Mouse (Mus musculus) layer of hippocampus, adult 11-12 months (tissue): ENCODE measurements around the gene Gm340.

Experiments
- DNase-seq: peaks from one replicate; pipeline ENCODE4 v3.0.0; 2022; ENCODE audit warnings: low spot score

Gene Gm340

DNA sequence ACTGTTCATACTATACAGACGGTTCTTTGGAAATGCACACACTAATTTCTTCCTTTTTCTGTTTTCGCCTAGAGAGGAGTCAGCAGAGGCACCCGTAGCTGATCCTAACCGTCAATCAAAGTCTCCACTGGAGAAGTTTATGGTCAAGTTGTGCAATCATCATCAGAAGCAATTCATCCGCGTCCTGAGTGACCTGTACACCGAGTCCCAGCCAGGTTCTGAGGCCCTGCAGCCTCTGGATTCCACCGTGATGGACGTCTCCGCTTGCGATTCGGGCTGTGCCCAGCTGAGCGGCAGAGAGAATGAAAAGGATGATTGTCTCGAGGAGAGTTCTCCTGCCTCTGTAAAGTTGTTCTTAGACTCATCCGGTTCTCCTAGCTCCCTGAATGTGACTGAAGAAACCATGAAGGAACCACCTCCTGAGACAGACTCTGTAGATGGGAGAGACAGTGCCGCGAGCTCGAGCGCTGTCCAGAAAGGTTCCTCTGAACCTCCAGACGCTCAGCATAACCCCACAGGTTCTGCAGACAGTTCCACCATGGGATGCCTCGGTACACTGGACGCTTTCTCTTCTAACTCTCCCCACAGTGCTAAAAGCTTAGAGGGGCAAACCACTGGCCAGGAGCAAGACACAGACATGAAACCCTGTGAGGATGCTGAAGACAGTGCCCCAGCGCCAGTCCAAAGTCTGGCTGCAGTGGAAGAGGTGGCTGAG is at the start of gene Gm340:
Gene Gm340 (plus strand): TSS at position 665 of the 715 bp plus-strand sequence.
- no peak for DNase-seq

DNA sequence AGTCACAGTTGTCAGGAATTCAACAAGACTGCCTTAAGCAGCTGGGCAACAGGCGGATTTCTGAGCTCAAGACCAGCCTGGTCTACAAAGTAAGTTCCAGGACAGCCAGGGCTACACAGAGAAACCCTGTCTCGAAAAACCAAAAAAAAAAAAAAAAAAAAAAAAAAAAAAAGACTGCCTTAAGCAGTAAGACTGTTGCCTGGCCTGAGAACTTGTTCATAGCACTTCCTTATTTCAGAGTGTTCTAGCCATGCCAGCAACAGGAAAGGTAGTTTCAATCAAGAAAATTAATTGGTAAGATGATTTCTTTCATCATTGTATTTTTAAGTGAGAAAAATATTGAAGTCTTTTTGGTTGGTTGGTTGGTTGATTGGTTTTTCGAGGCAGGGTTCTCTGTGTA is 48.1 kb upstream of the Gm340 start:
- no peak for DNase-seq

DNA sequence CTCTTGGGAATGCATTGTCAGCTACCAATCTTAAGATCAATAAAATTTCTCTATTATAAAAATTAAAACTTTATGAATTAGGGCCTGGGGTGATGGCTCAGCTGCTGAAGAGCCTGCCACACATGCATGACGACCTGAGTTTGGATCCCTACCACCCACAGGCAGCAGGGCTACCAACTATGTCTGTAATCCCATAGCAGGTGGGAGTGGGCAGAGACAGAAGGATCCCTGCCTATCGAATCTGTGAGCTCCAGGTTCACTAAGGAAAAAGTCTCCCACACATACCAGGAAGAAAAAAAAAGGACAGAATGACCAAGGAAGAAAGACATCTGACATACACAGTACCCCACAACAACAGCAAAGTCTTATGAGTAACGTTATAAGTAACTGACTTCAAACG is 25.2 kb upstream of the Gm340 start:
- DNase-seq: peak; percentile 28

DNA sequence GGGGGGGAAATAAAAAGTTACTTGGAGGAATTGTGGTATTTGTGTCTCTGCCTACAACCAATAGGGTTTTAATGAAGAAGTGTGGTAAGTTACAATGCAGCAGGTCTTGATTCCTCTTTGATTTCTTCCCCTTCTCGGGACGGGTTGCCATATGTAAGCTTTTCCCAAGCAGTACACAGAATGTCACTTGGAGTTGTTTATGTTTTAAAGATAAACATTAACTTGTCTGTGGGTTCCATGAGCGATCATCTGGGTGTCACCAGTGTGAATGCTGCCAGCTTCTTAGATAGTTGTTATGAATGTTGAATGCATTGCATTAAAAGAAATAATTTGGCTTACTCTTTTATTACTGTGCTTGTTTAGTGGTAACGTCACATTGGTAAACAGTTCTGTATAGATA is 24.7 kb upstream of the Gm340 start:
- no peak for DNase-seq

DNA sequence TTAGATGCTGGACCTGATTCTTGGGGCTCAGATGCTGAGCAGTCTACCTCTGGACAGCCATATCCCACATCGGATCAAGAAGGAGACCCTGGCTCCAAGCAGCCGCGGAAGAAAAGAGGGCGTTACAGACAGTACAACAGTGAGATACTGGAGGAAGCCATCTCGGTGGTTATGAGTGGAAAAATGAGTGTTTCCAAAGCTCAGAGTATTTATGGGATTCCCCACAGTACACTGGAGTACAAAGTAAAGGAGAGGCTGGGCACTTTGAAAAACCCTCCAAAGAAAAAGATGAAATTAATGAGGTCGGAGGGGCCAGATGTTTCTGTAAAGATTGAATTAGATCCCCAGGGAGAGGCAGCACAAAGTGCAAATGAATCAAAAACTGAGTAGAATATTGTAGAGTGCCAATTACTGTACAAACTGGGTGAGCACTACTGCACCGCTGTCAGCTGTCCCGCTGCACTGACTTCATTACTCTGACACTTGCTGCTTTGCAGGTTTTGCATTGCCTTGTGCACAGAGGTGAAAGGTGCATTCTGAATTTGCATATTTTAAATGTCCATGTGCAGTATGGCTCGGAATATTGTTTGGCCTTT is 23.2 kb upstream of the Gm340 start:
- no peak for DNase-seq

DNA sequence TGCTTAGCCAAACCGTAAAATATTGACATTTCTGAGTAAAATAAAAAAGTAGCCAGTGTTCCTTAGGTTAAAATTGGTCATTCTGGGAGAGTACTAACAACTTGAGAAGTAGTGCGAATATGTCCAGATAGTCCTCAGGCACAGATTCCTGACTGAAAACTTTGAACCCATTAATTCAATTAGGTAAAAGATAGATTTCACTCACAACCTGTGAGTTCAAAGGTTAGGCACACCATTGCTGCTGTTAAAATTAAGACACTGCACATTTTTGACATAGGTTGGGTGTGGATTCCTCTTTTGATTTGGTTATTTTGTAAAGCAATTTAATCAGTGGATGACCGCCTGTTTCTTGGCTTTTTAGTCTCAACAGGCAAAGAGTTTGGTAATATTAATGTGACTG is 21.3 kb upstream of the Gm340 start:
- DNase-seq: no peak

DNA sequence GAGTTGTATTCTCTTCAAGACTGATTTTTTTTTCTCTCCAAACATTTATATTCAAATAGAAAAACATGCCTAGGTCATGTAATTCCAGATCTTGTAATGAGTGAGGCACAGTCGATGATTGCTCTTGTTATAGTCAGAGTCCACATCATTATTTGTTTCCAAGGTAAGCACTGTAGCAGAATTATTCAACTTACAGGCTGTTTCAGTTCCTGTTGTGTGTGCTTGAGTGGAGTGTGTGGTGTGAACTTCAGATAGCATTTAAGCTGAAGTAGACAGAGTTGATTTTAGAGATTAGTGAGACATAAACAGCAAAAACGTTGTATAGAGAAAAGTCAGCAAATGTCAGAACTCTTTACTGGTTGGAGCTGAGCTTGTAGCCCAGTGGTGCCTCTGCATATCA is 13.4 kb upstream of the Gm340 start:
- no peak for DNase-seq

DNA sequence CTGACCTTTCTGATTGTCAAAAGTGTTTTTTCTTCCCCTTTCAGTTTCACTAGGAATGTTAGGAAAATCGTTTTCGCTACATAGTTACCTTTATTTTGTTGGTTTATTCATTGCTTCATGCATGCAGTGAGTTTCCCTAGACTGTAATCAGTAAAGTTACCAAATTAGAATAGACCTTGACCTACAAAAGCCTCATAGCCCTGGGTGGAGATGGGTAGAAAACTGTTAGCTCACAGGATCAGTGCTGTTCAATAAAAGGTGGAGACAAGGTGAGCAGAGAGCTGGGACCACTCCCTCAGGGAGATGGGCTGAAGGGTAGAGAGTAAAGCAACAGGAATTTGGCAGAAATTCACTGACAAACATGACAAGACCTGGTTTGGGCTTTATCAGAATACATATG is 8.5 kb upstream of the Gm340 start:
- no peak for DNase-seq

DNA sequence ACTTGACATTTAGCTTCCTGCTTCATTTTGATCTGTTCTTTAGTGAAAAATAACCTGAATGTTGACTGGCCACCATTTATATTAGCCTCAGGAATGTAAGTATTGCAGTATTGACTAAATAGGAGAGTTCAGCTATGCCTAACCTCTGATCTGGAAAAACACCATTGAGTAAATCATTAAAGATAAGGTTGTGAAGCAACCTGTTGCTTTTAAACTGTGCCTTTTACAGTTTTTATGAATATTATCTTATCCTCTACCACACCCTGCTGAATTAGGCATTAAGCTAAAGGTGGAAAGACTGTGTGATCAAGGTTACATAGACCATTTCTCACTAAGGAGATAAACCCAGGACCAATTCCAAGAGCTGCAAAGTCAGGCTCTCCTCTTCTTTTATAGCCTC is 4.6 kb upstream of the Gm340 start:
- DNase-seq: no peak

DNA sequence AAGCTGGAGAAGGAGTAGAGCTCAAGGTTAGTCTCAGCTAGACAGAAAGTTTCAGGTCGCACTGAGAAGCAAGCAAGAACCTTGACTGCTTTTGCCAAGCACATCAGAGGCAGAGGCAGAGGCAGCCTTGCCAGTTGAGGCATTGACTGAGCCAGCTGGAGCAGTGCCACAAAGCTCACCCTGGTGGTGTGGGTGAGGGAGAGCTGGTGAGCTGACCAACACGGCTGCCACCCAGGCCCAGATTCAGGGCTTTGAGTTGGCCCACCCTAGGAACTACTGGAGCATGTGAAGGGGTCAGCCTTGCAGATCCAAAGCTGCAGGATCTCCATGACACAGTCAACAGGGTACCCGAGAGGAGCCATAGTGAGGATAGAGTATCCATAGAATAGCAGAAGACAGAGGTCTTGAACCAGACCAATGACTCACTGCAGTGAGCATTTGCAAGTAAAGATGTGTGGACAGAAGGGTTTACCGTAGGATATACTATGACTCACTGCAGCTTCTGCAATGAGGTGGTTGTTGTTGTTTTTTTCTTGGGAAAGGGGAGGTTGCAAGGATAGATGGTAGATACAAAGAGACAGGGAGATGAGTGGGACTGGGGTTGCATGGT is 2.8 kb upstream of the Gm340 start:
- no peak for DNase-seq

DNA sequence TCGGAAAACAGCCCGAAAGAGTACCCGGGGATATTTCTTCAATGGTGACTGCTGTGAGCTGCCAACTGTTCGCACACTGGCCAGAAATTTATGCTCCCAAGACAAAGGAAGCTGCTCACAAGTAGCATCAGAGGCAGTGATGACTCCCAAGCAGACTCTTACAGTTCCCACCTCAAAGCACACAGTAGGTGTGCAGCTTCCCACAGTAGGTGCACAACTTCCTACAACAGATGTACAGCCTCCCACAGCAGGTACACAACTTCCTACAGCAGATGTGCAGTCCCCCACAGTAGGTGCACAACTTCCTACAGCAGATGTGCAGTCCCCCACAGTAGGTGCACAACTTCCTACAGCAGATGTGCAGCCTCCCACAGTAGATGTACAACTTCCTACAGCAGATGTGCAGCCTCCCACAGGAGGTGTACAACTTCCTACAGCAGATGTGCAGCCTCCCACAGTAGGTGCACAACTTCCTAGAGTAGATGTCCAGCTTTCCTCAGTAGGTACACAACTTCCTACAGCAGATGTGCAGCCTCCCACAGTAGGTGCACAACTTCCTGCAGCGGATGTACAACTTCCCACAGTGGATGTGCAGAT is 846 bp downstream of the Gm340 start:
- no peak for DNase-seq

DNA sequence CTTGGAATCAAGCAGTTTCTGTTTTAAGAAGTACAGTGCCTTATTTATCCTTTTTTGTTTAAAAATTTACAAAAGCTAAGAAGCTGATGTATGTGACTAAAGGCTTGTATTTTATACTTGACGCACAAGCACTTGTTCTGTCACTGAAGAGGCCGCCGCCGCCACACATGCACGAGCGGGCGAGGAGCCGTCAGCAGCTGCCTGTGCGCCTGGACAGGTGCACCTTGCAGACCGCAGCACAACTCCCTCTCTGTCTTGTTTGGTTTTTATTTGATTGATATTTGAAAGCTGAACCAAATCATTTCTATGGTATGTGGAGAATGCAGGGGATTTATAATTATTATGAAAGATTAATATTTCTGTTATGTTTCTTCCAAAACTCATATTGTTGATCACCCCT is 4.6 kb downstream of the Gm340 start:
- DNase-seq: no peak

DNA sequence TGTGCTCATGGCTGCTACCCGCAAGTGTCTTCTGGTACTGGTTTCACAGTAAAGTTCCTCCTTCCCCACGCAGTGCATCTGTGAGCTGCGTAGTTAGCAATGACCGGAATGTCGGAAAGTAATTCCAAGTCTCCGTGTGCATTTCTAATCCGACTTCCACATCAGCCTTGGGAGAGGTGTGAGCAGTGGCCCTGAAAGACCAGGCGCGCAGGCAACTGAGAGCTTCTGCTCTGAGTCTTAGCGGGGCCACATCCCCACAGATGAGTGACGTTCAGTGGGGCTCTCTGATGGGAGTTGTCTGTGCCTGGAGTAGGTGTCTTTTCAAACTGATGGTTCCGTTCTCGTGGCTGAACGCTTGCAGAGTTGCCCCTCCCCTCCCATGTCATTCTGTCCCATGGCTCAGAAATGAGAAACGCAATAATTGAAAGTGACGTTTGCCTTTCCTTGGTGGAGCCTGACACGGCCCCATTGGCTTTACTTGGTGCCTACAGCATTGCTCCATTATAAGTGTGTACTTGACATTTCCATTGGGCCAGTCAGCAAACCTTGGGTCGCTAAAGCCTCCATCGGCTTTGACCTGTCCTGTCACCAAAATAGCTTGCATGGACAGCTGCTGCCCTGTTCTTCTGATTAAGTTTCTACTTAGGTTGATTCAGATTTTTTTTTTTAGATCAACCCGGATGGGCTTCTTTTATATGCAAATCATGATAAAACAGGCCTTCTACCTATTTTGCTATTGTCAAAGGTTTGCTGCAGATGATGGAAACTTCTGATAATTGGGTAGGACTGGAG is 5.5 kb downstream of the Gm340 start:
- no peak for DNase-seq

DNA sequence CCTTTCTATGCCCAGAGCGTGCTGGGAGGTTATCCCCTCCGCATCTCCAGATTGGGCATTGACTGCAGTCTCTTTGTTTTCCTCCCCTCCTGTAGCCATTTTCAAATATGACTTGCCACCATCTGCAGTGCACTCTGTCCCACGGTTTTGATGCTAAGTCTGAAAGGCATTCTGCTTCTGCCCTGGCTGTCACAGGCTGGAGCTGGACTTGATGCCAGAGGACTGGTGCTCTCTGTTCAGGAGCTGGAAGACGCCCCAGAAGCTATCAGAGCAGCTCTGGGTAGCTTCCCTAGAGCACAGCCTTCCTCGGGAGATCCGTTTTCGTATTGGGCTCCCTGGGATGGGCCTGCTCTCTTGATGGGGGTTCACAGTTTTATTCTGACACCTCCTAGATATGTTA is 6.9 kb downstream of the Gm340 start:
- no peak for DNase-seq

DNA sequence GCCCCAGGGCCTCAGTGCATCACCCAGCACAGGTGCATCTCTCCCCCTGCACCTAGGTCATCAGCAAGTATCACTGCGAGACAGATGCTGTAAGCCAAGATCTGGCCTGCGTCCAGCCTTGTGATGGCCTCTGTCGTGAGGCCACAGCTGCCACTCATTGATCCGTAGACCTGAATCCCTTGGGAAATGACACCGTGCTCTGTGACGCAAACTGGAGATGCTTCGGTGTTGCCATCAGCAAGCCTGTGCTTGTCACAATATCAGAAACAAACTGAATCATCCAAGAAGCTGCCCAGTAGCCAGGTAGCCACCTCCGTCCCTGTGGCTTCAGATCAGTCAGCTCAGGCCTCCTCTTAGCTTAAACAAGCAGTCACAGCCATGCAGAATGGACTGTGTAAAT is 7.5 kb downstream of the Gm340 start:
- DNase-seq: no peak

DNA sequence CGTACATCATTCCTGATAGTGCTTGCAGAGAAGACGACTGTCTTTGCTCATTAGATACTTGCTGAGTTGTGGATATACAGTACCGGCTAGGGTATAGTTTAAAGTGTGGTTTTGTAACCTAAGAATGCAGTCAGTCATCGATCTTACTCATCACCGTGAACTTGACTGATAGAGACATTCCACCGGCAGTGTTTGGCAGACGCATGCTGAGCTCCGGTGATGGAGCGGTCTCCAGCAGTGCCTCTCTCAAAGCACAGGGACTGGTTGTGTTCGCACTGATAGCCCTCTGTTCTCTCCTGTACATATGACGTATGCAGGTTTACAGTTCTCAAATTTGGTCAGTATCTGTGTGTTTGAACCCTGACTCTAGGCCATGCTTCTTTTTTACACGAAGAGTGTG is 9.6 kb downstream of the Gm340 start:
- no peak for DNase-seq

DNA sequence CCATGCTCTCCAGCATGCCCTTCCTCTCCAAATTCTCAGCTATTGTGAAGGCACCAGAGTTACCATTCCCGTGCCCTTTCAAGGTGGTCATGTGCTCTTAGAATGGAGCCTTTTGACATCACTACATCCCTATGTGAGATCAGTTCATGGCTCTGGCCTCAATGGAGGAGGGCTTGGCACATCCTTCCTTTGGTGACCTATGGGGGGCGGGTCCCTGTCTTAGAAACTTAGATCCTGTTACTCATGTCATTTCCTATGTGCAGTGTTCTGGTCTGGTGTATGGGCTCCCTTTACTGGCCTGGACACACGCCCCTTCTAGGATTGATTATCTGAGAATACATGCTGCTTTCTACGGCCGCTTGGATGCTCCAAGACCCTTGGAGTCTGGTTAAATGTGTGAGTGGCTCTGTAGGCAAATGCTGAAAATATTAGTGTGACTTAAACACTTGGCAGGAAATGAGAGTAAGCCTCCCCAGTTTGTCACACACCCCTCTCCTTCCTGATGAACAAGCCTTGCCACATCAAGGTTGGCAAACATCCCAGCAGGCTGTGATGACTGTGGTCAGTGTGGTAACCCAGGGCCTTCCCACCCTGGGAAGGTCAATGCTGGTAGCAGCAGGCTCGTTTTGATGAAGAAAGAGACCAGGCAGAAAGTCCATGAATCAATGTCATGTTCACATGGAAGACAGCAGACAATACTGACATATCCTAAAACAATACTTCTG is 15.2 kb downstream of the Gm340 start:
- DNase-seq: no peak

DNA sequence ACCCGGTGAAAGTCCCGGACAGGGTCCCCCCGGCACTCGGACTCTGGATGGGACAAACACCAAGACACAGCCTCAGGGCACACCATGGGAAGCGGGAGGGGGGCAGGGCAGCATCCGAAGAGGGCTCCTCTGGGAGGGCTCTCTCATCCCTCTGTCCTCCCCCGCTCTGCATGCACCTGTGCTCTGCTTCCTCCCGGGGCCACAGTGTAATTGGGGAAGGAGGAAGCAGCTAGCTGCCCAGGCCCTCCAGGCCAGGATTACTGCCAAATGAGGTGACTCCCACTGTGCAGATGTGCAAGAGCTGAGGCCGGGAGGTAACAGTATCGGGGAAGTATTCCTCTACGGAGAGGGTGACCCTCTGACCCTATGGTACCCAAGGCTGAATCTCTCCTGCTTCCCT is 18.5 kb downstream of the Gm340 start:
- DNase-seq: no peak

DNA sequence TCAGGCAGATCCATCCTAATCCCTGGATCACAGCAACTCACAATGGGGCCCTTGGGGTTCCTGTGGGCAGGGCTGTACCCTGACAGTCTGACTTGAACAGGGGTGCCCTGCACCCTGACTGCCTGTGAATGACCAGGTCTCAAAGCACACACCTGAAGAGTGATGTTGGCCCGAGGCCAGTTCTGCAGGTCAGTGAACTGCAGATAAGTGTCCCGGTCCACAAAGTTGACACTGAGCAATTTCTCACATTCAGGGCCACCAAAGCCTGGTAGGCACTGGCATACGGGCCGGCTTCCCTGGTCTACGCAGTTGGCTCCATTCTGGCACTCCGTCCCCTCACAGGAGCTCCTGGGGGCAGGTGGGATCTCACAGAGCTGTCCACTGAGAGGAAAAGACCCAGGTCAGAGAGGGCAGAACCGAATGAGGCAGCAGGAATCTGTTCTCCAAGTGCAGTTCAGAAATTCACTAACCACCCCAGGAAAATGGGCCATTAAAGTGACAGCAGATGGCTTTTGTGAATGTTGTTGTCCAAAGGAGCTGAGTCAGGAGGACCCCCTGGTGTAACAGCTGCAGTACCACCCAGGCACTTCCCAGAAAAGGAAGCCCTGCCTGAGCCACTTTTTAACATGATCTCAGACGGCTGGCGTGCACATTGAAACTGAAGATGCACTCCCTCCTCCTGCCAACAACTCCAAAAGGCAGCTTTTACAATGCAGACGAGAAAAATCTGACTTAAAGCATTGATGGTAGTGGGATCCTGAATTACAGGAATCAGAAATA is 24.2 kb downstream of the Gm340 start:
- peak; percentile 40 for DNase-seq

DNA sequence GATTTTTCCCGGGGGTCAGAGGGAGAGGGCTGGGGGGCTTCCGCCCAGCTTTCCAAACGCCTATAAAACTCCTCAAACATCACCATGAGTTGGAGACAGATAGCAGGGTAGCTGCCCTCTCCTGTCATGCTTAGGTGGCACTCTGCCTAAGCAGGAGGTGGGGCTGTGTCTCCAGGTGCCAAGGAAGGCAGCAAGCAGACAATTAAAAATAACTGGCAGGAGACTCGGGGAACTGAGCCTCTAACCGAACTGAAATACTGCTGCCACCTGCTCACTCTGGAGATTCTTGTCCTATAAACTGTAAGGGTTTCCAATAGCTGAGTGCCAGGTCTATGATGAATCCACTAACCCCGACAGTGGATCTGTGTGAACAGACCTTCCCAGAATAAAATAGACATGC is 29.5 kb downstream of the Gm340 start:
- no peak for DNase-seq
